Mouse (Mus musculus) G1E (cell line): ENCODE data around the gene Hapln3.

ENCODE experiments used
- CTCF ChIP-seq: IDR thresholded peaks from 2 replicates; pipeline ENCODE4 v1.5.1; 2012; ENCODE audit warnings: low read depth, low read length, inconsistent platforms, mixed read lengths
- GATA1 ChIP-seq: IDR thresholded peaks from 2 replicates; pipeline ENCODE4 v1.6.1; 2012; ENCODE audit warnings: borderline replicate concordance, low read length, inconsistent platforms, mixed read lengths

DNA sequence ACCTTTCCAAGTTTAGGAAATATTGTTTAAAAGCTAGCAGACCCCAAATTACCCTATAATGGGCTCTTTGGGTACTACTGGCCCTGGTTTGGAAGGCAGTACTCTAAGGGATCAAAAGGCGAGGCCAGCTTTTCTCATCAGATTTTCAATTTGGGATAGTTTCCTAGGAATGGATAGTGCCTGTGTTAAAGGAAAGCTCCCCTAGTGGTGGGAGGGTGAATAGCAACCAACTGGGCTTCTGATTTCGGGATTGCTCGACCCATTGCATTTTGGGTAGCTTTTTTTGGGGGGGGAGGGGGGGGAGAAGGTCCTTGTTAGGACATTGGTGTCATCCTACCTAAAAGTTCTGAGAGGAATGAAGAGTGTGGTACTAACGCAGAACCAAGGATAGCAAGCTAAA, 41.7 kb downstream of the Hapln3 start:
- TF ChIP-seq CTCF (peak; percentile 35; the same call in 1 of the 2 replicates), GATA1 (no peak)
